Mouse (Mus musculus): Measurements from ENCODE around the gene Slc22a29. TPM values are rescaled to one million over a fixed set of nuclear protein-coding genes. Genes with fewer than 3 reads are reported as not detected.
"Not testable (repeated sequence)": the region's sequence is repeated elsewhere in the genome, so short reads cannot be mapped to it uniquely, and the experiment has no call there.

Slc22a29 gene
- total RNA-seq (2015) (not detected in 2 replicates), total RNA-seq (2017) (not detected in 2 replicates)

DNA sequence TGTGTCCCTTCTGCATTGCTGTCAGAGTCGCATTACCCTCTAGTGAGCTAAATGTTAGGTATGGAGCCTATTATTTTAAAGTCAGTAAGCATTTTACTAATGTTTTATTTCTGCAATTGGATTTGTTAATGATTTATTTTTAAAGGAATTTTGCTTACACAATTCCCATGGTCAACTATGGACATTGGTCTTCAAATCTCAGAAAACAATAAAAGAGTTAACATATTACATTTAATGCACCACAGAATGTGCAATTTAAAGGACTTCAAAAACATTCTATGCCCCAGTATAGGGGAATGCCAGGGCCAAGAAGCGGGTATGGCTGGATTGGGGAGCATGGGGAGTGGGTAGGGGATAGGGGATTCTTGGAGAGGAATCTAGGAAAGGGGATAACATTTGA lies at the start of gene Slc22a29:
TSS of gene Slc22a29 (minus strand) at position 101 of the 400 bp plus-strand sequence.
- no peak for ATAC-seq (replicated peaks; ENCODE audit: poor library complexity)

DNA sequence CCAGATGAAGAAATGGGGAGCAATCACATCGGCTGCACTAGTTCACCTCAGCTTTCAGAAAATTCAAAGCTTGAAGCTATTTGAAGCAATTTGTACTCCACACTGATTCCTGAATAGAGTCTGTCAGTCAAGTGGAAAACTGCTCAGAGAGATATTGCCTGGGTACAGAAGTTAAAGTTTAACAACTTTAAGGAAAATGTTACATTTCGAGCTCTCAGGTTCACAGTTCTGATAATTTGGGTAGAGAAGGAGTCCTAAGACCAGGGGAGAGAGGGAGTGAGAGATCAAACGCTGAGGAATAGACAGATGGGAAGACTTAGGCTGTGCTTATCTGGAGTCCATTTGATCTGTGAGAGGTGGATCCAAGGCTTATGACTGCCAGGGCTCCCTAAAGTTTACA lies 46.6 kb upstream of the Slc22a29 start:
- ATAC-seq (replicated peaks; ENCODE audit: poor library complexity), result no peak

DNA sequence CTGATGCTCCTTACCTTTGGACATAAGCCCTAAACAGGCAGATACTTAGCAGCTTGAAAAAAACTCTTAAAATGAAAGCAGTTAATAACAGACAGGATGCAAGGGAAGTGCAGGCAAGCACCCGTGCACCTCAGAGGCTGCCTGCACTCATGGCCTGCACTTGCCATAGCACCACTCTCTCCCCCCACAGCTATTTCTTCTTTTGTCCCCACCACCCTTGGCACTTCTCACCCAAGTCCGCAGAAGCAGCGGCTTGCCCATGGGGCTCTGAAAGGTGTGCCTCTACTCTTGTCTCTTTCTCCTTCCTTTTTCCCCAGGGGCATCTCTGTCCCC lies 34.0 kb upstream of the Slc22a29 start:
- peak; percentile 18; the same call in 1 of the 2 replicates for ATAC-seq (replicated peaks; ENCODE audit: poor library complexity)

DNA sequence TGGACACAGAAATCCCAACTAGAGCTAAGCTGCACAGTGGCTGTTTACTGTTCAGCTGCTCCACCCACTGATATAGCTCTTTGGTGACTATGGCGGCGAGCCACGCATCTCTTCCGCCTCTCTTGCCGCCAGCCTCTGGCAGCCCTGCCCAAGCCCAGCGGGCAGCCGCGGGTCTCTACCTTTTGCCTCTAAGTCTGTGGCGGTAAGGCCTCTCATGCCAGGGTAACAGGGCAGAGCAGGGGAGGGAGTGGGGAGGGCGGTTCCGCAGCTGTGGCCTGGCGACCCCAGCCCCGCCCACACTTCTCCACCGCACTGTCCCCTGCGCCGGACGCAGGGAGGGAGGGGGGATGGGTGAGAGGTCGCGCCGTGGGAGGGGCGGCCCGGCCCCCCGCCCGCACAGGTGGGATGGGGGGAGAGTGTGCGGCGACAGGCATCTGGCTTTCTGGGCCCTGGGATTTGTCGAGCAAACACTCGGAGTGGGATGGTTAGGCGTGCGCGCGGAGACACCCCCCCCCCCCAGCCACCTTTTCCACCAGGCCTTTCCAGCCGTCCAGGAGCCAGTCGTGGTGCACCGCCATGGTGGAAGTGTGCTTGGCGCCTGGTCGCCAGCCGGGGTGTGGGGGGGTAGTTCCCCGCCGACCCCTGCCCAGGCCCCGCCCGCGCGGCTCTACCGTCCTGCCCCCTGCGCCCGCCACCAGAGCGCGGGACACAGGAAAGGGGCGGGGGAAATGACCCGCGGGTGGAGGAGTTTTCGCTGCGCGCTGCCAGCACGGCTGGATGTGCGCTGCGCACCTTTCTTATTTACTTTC lies 33.4 kb upstream of the Slc22a29 start:
- peak; percentile 97 for ATAC-seq (replicated peaks; ENCODE audit: poor library complexity)

DNA sequence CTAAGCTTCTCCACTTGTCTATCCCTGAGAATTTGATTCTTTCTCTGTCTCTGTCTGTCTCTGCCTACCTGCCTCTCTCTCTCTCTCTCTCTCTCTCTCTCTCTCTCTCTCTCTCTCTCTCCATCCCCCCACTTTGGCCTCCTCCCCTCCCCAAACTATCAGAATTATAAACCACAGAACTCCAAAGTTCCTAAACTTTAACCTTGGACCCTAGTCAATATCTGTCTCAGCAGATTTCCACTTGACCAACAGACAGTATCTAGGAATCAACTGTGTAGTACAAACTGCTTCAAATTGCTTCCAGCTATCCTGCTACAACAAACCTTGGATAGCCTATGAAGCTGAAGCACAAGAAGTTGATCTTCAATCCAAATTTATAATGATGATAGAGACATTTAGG lies 10.2 kb upstream of the Slc22a29 start:
- ATAC-seq (replicated peaks; ENCODE audit: poor library complexity), result no peak

DNA sequence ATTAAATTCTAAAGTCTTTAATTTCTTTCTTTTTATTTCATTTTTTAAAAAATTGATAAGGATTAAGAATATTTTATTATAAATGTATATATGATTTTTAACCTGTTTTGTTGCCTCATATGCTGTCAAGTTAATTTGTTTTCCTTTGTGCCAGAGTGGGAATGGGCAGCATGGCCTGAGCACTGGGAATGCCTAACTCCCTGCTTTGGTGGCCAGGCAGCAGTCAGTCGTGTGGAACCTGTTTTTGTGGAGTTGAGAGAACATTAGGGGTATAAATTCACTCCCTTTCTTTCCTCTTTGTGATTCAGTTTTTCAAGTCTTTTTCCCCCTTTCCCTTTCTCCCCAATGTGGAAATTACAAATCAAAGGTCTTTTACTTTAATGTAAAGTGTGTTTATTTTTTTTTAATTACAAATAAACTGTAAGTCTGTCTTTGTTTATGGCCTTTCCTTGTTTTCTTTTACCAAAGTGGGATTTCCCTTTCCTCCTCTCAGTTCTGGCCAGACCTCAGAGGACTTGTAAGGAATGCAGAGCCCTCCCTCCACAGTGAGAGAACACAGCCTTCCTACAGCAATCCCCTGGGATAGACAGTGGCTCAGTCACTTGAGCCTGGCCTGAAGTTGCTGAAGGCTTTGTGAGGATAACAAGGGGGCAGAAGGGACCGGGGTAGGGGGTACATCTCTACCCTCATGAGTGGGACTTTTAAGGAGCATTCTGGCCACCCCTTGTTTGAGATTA lies 69.7 kb downstream of the Slc22a29 start:
- ATAC-seq (replicated peaks; ENCODE audit: poor library complexity), result no peak

DNA sequence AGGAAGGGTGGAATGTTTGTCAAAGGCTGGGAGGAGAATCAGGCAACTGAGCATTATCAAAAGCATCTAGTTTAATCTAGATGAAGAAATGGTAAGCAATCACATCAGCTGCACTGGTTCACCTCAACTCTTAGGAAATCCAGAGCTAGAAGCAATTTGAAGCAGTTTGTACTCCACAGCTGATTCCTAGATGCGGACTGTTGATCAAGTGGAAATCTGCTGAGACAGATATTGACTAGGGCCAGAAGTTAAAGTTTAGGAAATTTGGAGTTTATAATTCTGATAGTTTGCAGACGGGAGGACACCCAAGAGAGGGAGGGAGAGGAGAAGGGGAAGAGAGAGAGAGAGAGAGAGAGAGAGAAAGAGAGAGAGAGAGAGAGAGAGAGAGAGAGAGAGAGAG lies 76.0 kb downstream of the Slc22a29 start:
- ATAC-seq (replicated peaks; ENCODE audit: poor library complexity), result not testable (repeated sequence)

DNA sequence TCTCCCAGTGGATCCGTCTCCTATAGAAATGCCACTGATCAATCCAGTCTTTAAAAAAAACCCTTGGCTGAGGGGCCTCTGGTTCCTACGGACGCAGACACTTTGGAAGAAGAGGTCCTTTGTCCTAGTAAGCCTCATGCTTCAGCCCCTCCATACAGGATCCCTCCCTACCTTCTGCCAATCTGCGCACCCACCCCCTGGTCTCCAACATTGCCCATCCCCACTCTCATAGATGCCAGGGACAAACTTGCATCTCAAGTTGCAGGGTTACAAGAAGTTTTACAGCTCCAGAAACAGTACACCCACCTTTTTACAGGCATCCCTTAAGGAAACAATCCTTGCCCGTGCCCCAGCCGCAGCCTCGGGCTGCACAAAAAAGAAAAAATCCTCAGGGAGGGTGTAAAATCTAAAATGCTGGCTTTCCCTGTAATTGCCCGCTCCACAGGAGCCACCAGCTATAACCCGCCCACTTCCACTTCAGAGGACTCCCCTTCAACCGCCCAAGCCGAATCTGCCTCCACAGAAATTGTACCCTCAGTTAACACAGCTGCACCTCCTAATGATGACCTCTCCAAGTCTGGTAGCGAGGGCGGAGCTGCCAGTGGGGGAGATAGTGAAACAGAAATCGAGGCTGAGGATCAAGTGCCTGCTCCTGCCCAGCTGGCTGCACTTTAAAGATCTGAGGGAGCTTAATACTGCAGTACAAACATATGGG lies 84.4 kb downstream of the Slc22a29 start:
- not testable (repeated sequence) for ATAC-seq (replicated peaks; ENCODE audit: poor library complexity)

DNA sequence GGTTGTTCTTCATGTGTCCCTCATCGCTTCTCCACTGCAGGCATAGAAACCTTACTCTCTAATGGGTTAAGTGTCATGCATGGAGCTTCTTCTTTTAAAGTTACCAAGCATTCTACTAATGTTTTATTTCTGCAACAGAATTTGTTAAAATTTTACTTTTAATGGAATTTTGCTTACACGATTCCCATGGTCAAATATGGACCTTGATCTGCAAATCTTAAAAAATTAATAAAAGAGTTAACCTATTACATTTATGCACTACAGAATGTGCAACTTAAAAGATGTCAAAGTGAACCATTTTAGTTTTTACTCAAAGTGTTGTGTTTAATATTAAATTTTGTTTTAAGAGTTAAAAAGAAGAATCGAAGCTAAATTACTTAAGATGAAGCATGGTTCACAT lies 86.8 kb downstream of the Slc22a29 start, which contains the start of gene Slc22a28:
TSS of gene Slc22a28 (minus strand) at position 102 of the 400 bp plus-strand sequence.
- ATAC-seq (replicated peaks; ENCODE audit: poor library complexity), result not testable (repeated sequence)

Other genes with a start within 250 kb of the Slc22a29 start
- gene Slc22a28, start 86.9 kb downstream of the Slc22a29 start, total RNA-seq (2015), result not detected in 2 replicates
- gene Slc22a28, start 86.9 kb downstream of the Slc22a29 start, total RNA-seq (2017), result not detected in 2 replicates
- gene Slc22a30, start 186.2 kb upstream of the Slc22a29 start, total RNA-seq (2015), result not detected in 2 replicates
- gene Slc22a30, start 186.2 kb upstream of the Slc22a29 start, total RNA-seq (2017), result not detected in 2 replicates